Mouse (Mus musculus) midbrain, postnatal 0 days (tissue): Measurements from ENCODE around the gene Ccdc152. TPM values are rescaled to one million over a fixed set of nuclear protein-coding genes. Genes with fewer than 3 reads are reported as not detected.

Source experiments
- ATAC-seq: fragments of 200-750 bp; cut with Nextera tagmentation; 2 replicates; pipeline ENCODE4 v1.8.0; 2017; ENCODE audit warnings: moderate number of reproducible peaks, mild to moderate bottlenecking, moderate TSS enrichment, moderate library complexity; ENCODE audit not compliant: low FRiP score
- DNase-seq: peaks from one replicate; pipeline ENCODE4 v3.0.0-alpha.2; 2015; ENCODE audit warnings: low spot score
- H3K27ac ChIP-seq: fragments of 300-500 bp; sonication (generic); 2 replicates; pipeline ENCODE4 v1.5.1; 2014; ENCODE audit warnings: low read depth, mild to moderate bottlenecking, low read length, mixed read lengths
- H3K27me3 ChIP-seq: fragments of 300-500 bp; sonication (generic); 2 replicates; pipeline ENCODE4 v1.6.1; 2014; ENCODE audit warnings: low read length, control low read depth, mixed read lengths; ENCODE audit not compliant: insufficient read depth
- H3K36me3 ChIP-seq: fragments of 300-500 bp; sonication (generic); 2 replicates; pipeline ENCODE4 v1.6.1; 2014; ENCODE audit warnings: low read length, control low read depth, mixed read lengths; ENCODE audit not compliant: insufficient read depth
- H3K4me1 ChIP-seq: fragments of 300-500 bp; sonication (generic); 2 replicates; pipeline ENCODE4 v1.6.1; 2014; ENCODE audit warnings: mild to moderate bottlenecking, control low read depth, antibody characterized with exemption, low read length, mixed read lengths; ENCODE audit not compliant: insufficient read depth
- H3K4me2 ChIP-seq: fragments of 300-500 bp; sonication (generic); 2 replicates; pipeline ENCODE4 v1.6.1; 2014; ENCODE audit warnings: low read depth, mild to moderate bottlenecking, low read length, mixed read lengths; ENCODE audit not compliant: poor library complexity, severe bottlenecking
- H3K4me3 ChIP-seq: fragments of 300-500 bp; sonication (generic); 2 replicates; pipeline ENCODE4 v1.5.1; 2014; ENCODE audit warnings: low read depth, mild to moderate bottlenecking, low read length, moderate library complexity
- H3K9ac ChIP-seq: fragments of 300-500 bp; sonication (generic); replicated peaks from 2 replicates; pipeline ENCODE4 v1.6.1; 2014; ENCODE audit warnings: mild to moderate bottlenecking, low read length, moderate library complexity, mixed read lengths; ENCODE audit not compliant: poor library complexity, severe bottlenecking
- H3K9me3 ChIP-seq: fragments of 300-500 bp; sonication (generic); 2 replicates; pipeline ENCODE4 v1.6.1; 2016; ENCODE audit warnings: low read length, control low read depth
- CTCF ChIP-seq: IDR thresholded peaks from 2 replicates; pipeline ENCODE4 v1.5.1; 2016; ENCODE audit warnings: antibody characterized with exemption, mild to moderate bottlenecking
- WGBS: fragments of 180-500 bp; shearing (Covaris S2); extraction: QIAGEN DNeasy Blood & Tissue Kit; methylation state at CpG from one replicate; pipeline ENCODE4 v1.1.7; 2014; 5-methylcytosine and 5-hydroxymethylcytosine counted together
- polyA plus RNA-seq: library from polyadenylated mRNA; unstranded; fragments of >200 nt; fragmentation: Nextera tagmentation; extraction: Ambion mirVana; gene quantifications from 2 replicates; pipeline ENCODE4 v1.2.1, GENCODE M21; 2015
- total RNA-seq: library from RNA; depleted of rRNA; stranded (reverse); fragments of >200 nt; gene quantifications from 2 replicates; pipeline ENCODE4 v1.2.3, GENCODE M21; 2014; rRNA removed

The Ccdc152 gene
- total and polyA plus RNA-seq, 2 experiments from 2014 or later = 0.42 TPM; not detected in 1

- Histone ChIP-seq H3K36me3 (no peaks in the 10 kb centered on the region), H3K4me3 (no peak overlapping the region), H3K4me2 (no peak overlapping the region), H3K27ac (no peak overlapping the region), H3K4me1 (no peaks in the 10 kb centered on the region), H3K9ac (no peak overlapping the region), H3K9me3 (no peaks in the 10 kb centered on the region), H3K27me3 (no peaks in the 10 kb centered on the region)
- WGBS = 92% methylated on average over 4 of the region's 4 CpGs
- ATAC-seq (no peak), DNase-seq (no peak)
- no peak for TF ChIP-seq CTCF
Measured at GRCm38 (mm10) chr15:3231004-3231403, 72.3 kb downstream of the Ccdc152 start.

Other genes starting within 250 kb of the Ccdc152 start
- 267 and 322 TPM in 2 replicates for gene Selenop, start 35.0 kb downstream of the Ccdc152 start, total RNA-seq
- gene Selenop, start 35.0 kb downstream of the Ccdc152 start, polyA plus RNA-seq = 201 and 233 TPM in 2 replicates